Mouse (Mus musculus): ENCODE measurements around the gene Kif11. TPM values are rescaled to one million over a fixed set of nuclear protein-coding genes. Genes with fewer than 3 reads are reported as not detected.

Kif11 gene
- total and polyA plus RNA-seq, 3 experiments, result 0.20 to 0.66 (median 0.34) TPM

DNA sequence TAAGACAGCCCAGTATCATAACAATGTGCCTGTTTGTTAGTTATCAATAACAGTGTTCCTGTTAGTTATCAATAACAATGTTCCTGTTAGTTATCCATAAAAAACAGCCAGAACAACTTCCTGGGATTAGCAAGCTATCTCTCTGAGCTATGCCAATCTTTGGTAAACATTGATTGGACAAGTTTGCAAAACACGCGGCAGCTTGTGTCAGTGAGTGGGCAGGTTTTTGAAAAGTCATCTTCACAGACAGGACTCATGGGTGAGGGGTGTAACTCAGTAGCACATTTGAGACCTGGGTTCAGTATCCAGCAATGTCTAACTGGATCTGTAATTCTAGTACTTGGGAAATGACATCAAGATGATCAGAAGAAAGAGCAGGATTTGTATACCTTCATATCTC is 79.3 kb downstream of the Kif11 start:
- intact Hi-C loops (cut with DNase I), result no loop called here
- 78% methylated on average over 2 of the region's 2 CpGs for WGBS
- no peaks in the 10 kb centered on the region for H3K79me2 ChIP-seq (replicated peaks; ENCODE audit: control insufficient read depth, insufficient read depth, low read length)

DNA sequence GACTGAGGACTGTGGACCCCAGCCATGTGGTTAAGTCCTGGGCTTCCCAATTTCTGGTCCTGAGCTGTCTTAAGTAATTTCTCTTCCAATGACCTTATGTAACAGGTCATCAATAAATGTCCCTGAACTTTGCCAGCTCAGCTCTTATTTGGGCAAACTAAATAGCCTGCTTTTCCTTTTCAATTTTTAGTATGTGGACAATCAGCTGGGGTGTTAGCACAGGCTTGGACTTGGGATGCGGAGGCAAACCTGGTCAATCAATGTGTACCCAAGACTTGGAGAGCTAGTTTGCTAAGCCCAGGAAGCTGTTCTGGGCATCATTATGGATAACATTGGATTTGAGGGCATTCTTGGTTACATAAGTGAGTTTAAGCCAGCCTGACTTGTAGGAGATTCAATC is 79.8 kb downstream of the Kif11 start:
- intact Hi-C loops (cut with DNase I), result no loop called here
- H3K36me3 ChIP-seq (ENCODE audit: control insufficient read depth, insufficient read depth, low read length), result no peaks in the 10 kb centered on the region
- H3K27me3 ChIP-seq (ENCODE audit: control insufficient read depth, insufficient read depth, low read length), result no peaks in the 10 kb centered on the region; the same call in 1 of the 2 replicates
- WGBS, result 97% methylated on average over 1 of the region's 1 CpGs
- no peak overlapping the region for H3K9ac ChIP-seq (ENCODE audit: low read depth, low read length)
- H3K79me2 ChIP-seq (replicated peaks; ENCODE audit: control insufficient read depth, insufficient read depth, low read length), result no peaks in the 10 kb centered on the region
- no peaks in the 10 kb centered on the region for H3K4me1 ChIP-seq (ENCODE audit: control insufficient read depth, insufficient read depth, low read length)
- no peak for DNase-seq
- H3K27ac ChIP-seq, result no peak overlapping the region
- no peak overlapping the region for H3K4me3 ChIP-seq
- TF ChIP-seq POLR2A (IDR thresholded peaks at IDR 0.05; ENCODE audit: insufficient read depth, low read depth, low read length) (no peak), EP300 (IDR thresholded peaks at IDR 0.05; ENCODE audit: insufficient read depth, low read depth, low read length) (no peak), CTCF (IDR thresholded peaks at IDR 0.05) (no peak)

More for the DNA sequence above, 79.3 kb downstream of the Kif11 start:
- DNase-seq, result no peak
- Histone ChIP-seq H3K36me3 (ENCODE audit: control insufficient read depth, insufficient read depth, low read length) (no peaks in the 10 kb centered on the region), H3K27me3 (ENCODE audit: control insufficient read depth, insufficient read depth, low read length) (no peaks in the 10 kb centered on the region; the same call in 1 of the 2 replicates), H3K4me3 (no peak overlapping the region), H3K4me1 (ENCODE audit: control insufficient read depth, insufficient read depth, low read length) (no peaks in the 10 kb centered on the region), H3K9ac (ENCODE audit: low read depth, low read length) (no peak overlapping the region), H3K27ac (no peak overlapping the region)
- TF ChIP-seq CTCF (IDR thresholded peaks at IDR 0.05) (no peak), EP300 (IDR thresholded peaks at IDR 0.05; ENCODE audit: insufficient read depth, low read depth, low read length) (no peak), POLR2A (IDR thresholded peaks at IDR 0.05; ENCODE audit: insufficient read depth, low read depth, low read length) (no peak)

DNA sequence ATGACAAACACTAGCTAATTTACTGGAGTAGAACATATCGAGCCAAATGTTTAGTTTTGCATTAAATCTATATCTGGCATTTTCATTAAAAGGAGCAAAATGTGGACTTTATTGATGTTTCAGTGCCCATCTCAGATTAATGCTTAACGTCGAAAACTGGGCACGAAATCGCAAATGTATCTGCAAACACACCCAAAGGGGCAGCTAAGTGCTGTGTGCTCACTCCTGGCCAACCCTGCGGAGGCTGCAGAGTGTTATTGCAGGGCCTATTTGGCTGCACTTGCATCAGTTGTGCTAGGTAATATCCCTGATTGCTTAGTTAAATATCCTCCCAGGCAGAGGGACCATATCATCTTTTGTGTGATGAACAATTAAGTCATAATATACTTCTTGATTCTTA is 81.8 kb downstream of the Kif11 start:
- no peaks in the 10 kb centered on the region for H3K79me2 ChIP-seq (replicated peaks; ENCODE audit: control insufficient read depth, insufficient read depth, low read length)
- no peak overlapping the region for H3K9ac ChIP-seq (ENCODE audit: low read depth, low read length)
- intact Hi-C loops (cut with DNase I), result no loop called here
- TF ChIP-seq POLR2A (IDR thresholded peaks at IDR 0.05; ENCODE audit: insufficient read depth, low read depth, low read length) (no peak), CTCF (IDR thresholded peaks at IDR 0.05) (no peak), EP300 (IDR thresholded peaks at IDR 0.05; ENCODE audit: insufficient read depth, low read depth, low read length) (no peak)
- WGBS, result 85% methylated on average over 6 of the region's 6 CpGs
- no peaks in the 10 kb centered on the region; the same call in 1 of the 2 replicates for H3K27me3 ChIP-seq (ENCODE audit: control insufficient read depth, insufficient read depth, low read length)
- H3K36me3 ChIP-seq (ENCODE audit: control insufficient read depth, insufficient read depth, low read length), result no peaks in the 10 kb centered on the region
- DNase-seq, result no peak
- no peak overlapping the region for H3K27ac ChIP-seq
- no peak overlapping the region for H3K4me3 ChIP-seq
- H3K4me1 ChIP-seq (ENCODE audit: control insufficient read depth, insufficient read depth, low read length), result no peaks in the 10 kb centered on the region

DNA sequence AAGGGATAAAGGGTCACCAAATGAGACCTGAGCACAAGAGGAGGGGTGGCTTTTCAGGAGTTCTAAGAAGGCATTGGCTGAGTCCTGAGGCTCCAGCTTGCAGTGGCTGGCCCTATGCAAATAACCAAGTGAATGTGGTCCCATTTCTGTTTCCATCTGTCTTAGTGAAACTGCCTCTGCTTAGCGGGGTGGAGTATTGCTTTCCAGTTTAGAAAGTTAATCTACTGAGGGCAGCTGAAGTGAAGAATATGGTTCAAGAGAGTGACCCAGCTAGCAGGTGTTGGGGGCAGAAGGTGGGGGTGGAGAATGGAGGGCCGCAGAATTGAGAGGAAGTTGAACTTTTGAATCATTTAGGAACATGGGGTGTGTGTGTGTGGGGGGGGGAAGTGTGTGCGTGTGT is 90.2 kb downstream of the Kif11 start:
- no peak for DNase-seq
- TF ChIP-seq CTCF (IDR thresholded peaks at IDR 0.05), result no peak
- no peak for TF ChIP-seq POLR2A (IDR thresholded peaks at IDR 0.05; ENCODE audit: insufficient read depth, low read depth, low read length)
- no peak for TF ChIP-seq EP300 (IDR thresholded peaks at IDR 0.05; ENCODE audit: insufficient read depth, low read depth, low read length)
- H3K27ac ChIP-seq, result no peak overlapping the region
- H3K27me3 ChIP-seq (ENCODE audit: control insufficient read depth, insufficient read depth, low read length), result no peaks in the 10 kb centered on the region
- H3K4me1 ChIP-seq (ENCODE audit: control insufficient read depth, insufficient read depth, low read length), result no peaks in the 10 kb centered on the region
- H3K79me2 ChIP-seq (replicated peaks; ENCODE audit: control insufficient read depth, insufficient read depth, low read length), result no peaks in the 10 kb centered on the region
- 84% methylated on average over 3 of the region's 3 CpGs for WGBS
- no peak overlapping the region for H3K4me3 ChIP-seq
- intact Hi-C loops (cut with DNase I), result no loop called here
- no peaks in the 10 kb centered on the region for H3K36me3 ChIP-seq (ENCODE audit: control insufficient read depth, insufficient read depth, low read length)
- H3K9ac ChIP-seq (ENCODE audit: low read depth, low read length), result no peak overlapping the region

DNA sequence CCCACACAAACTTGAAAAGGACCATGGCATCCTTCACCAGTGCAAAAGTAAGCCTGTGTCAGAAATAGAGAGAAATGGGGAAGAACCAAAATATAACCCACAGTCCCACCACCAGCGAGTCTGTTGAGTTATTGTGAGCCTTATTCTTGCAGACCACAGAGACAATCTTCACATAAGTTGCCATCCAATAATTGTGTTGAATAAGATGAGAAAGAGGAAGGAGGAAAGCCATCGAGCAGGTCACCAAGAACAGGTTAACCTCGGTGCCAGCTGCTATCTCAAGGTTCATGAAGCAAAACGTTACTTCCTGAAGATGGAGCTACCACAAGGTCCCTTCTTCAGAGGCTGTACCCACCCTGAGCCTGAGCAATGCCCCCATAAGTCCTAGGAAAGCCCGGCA is 90.8 kb downstream of the Kif11 start:
- Histone ChIP-seq H3K79me2 (replicated peaks; ENCODE audit: control insufficient read depth, insufficient read depth, low read length) (no peaks in the 10 kb centered on the region), H3K36me3 (ENCODE audit: control insufficient read depth, insufficient read depth, low read length) (no peaks in the 10 kb centered on the region), H3K27me3 (ENCODE audit: control insufficient read depth, insufficient read depth, low read length) (no peaks in the 10 kb centered on the region), H3K27ac (no peak overlapping the region), H3K4me3 (no peak overlapping the region), H3K4me1 (ENCODE audit: control insufficient read depth, insufficient read depth, low read length) (no peaks in the 10 kb centered on the region), H3K9ac (ENCODE audit: low read depth, low read length) (no peak overlapping the region)
- TF ChIP-seq EP300 (IDR thresholded peaks at IDR 0.05; ENCODE audit: insufficient read depth, low read depth, low read length) (no peak), POLR2A (IDR thresholded peaks at IDR 0.05; ENCODE audit: insufficient read depth, low read depth, low read length) (no peak), CTCF (IDR thresholded peaks at IDR 0.05) (no peak)
- DNase-seq, result no peak
- intact Hi-C loops (cut with DNase I), result no loop called here
- WGBS, result 80% methylated on average over 5 of the region's 5 CpGs

DNA sequence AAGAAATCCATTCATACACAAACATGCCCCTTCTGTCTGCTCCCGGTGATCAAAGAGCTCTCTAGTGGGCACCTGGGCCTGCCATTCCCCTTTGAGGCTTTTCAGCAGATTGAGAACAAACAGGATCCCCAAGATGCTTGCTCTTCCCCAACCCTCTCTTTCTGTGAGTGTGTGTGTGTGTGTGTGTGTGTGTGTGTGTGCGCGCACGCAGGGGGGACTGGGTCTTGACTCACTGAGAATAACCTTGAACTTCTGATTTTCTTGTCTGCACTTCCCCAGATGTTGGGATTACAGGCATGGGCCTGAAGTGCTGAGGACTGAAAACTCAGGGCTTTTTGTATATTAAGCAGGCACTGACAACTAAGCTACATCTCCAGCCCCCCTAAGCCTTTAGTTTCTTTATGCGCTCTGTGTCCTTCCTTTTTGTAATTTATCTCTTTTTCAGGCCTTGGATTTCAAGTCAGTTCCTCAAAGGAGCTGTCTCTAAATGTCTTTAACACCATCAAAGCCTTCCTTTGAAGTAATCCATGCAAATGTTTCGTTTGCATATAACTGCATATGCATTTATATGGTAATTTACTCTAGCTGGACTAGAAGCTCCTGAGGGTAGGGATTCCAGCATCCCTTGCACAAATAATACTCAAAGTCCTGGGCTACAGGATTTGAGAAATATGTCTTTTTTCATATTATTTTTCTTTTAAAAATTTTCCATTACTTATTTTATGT is 92.8 kb downstream of the Kif11 start:
- Histone ChIP-seq H3K36me3 (ENCODE audit: control insufficient read depth, insufficient read depth, low read length) (no peaks in the 10 kb centered on the region), H3K4me1 (ENCODE audit: control insufficient read depth, insufficient read depth, low read length) (no peaks in the 10 kb centered on the region), H3K27ac (no peak overlapping the region), H3K27me3 (ENCODE audit: control insufficient read depth, insufficient read depth, low read length) (no peaks in the 10 kb centered on the region), H3K9ac (ENCODE audit: low read depth, low read length) (no peak overlapping the region), H3K79me2 (replicated peaks; ENCODE audit: control insufficient read depth, insufficient read depth, low read length) (no peaks in the 10 kb centered on the region), H3K4me3 (no peak overlapping the region)
- WGBS, result 85% methylated on average over 6 of the region's 6 CpGs
- intact Hi-C loops (cut with DNase I), result no loop called here
- TF ChIP-seq POLR2A (IDR thresholded peaks at IDR 0.05; ENCODE audit: insufficient read depth, low read depth, low read length) (no peak), CTCF (IDR thresholded peaks at IDR 0.05) (no peak), EP300 (IDR thresholded peaks at IDR 0.05; ENCODE audit: insufficient read depth, low read depth, low read length) (no peak)
- DNase-seq, result no peak

Other genes with a start within 250 kb of the Kif11 start
- gene March5, start 168.9 kb upstream of the Kif11 start, total RNA-seq (2021), result 10 to 100 TPM; 79.7 to 84.8 TPM
- gene March5, start 168.9 kb upstream of the Kif11 start, polyA plus RNA-seq (2012; rRNA removed), result 32.6 and 57.7 TPM in 2 replicates
- gene Cpeb3, start 167.8 kb upstream of the Kif11 start, total RNA-seq (2021), result 10 to 100 TPM; 78.9 to 96.9 TPM
- 35.6 and 53.9 TPM in 2 replicates for gene Cpeb3, start 167.8 kb upstream of the Kif11 start, polyA plus RNA-seq (2012; rRNA removed)
- gene Ide, start 38.6 kb upstream of the Kif11 start, total RNA-seq (2021), result 10 to 100 TPM; 52.2 to 99.8 TPM
- 24.0 and 50.6 TPM in 2 replicates for gene Ide, start 38.6 kb upstream of the Kif11 start, polyA plus RNA-seq (2012; rRNA removed)
- gene Hhex, start 58.4 kb downstream of the Kif11 start, total RNA-seq (2021), result 1 to 10 TPM; 2.2 to 4.2 TPM
- 2.0 and 2.3 TPM in 2 replicates for gene Hhex, start 58.4 kb downstream of the Kif11 start, polyA plus RNA-seq (2012; rRNA removed)
- 10 to 100 TPM; 29.8 to 34.2 TPM for gene Exoc6, start 174.0 kb downstream of the Kif11 start, total RNA-seq (2021)
- 13.8 and 19.8 TPM in 2 replicates for gene Exoc6, start 174.0 kb downstream of the Kif11 start, polyA plus RNA-seq (2012; rRNA removed)